Mouse (Mus musculus) splenic B cell, adult 2 months (primary cell): ENCODE measurements around the gene Atp4b.
A peak's percentile ranks its signal among the peaks of the same experiment; 100 is the strongest.

Experiments used
- DNase-seq: peaks from one replicate; pipeline ENCODE4 v3.0.0-alpha.2; 2011; ENCODE audit warnings: low read depth, low spot score
- H3K27me3 ChIP-seq: 2 replicates; pipeline ENCODE4 v1.6.1; 2012; ENCODE audit warnings: mild to moderate bottlenecking, low read length, moderate library complexity, mixed read lengths; ENCODE audit not compliant: control insufficient read depth, poor library complexity, insufficient read depth, severe bottlenecking
- H3K36me3 ChIP-seq: 2 replicates; pipeline ENCODE4 v1.6.1; 2012; ENCODE audit warnings: mild to moderate bottlenecking, low read length, moderate library complexity, mixed read lengths; ENCODE audit not compliant: control insufficient read depth, poor library complexity, insufficient read depth, severe bottlenecking

Atp4b gene

GRCm38 (mm10) chr8:13396725-13397124 lies at the start of gene Atp4b:
Atp4b (minus strand) TSS chr8:13396825.
- no peak for DNase-seq
- no peaks in the 10 kb centered on the region for H3K27me3 ChIP-seq
- no peaks in the 10 kb centered on the region for H3K36me3 ChIP-seq

GRCm38 (mm10) chr8:13442152-13442551 lies 45.5 kb upstream of the Atp4b start:
- Histone ChIP-seq H3K36me3 (no peaks in the 10 kb centered on the region), H3K27me3 (no peaks in the 10 kb centered on the region)
- no peak for DNase-seq

- H3K36me3 ChIP-seq, result no peaks in the 10 kb centered on the region
- DNase-seq, result no peak
- no peaks in the 10 kb centered on the region for H3K27me3 ChIP-seq
Observed at GRCm38 (mm10) chr8:13437531-13437930, 40.9 kb upstream of the Atp4b start.

GRCm38 (mm10) chr8:13436052-13436451 lies 39.4 kb upstream of the Atp4b start:
- Histone ChIP-seq H3K36me3 (no peaks in the 10 kb centered on the region), H3K27me3 (no peaks in the 10 kb centered on the region)
- DNase-seq, result no peak

- Histone ChIP-seq H3K36me3 (no peaks in the 10 kb centered on the region), H3K27me3 (no peaks in the 10 kb centered on the region)
- DNase-seq, result no peak
Observed at GRCm38 (mm10) chr8:13434889-13435288, 38.3 kb upstream of the Atp4b start, which contains the start of gene Tmem255b. Tmem255b (plus strand) TSS chr8:13435189.

GRCm38 (mm10) chr8:13433130-13433529 lies 36.5 kb upstream of the Atp4b start:
- Histone ChIP-seq H3K36me3 (no peaks in the 10 kb centered on the region), H3K27me3 (no peaks in the 10 kb centered on the region)
- no peak for DNase-seq

GRCm38 (mm10) chr8:13430866-13431265 lies 34.2 kb upstream of the Atp4b start:
- H3K36me3 ChIP-seq, result no peaks in the 10 kb centered on the region
- no peak for DNase-seq
- H3K27me3 ChIP-seq, result no peaks in the 10 kb centered on the region

GRCm38 (mm10) chr8:13430412-13430811 lies 33.8 kb upstream of the Atp4b start:
- H3K36me3 ChIP-seq, result no peaks in the 10 kb centered on the region
- no peak for DNase-seq
- H3K27me3 ChIP-seq, result no peaks in the 10 kb centered on the region

- H3K27me3 ChIP-seq, result no peaks in the 10 kb centered on the region
- no peak for DNase-seq
- H3K36me3 ChIP-seq, result no peaks in the 10 kb centered on the region
Observed at GRCm38 (mm10) chr8:13428156-13428555, 31.5 kb upstream of the Atp4b start.

- Histone ChIP-seq H3K36me3 (no peaks in the 10 kb centered on the region), H3K27me3 (no peaks in the 10 kb centered on the region)
- DNase-seq, result no peak
Observed at GRCm38 (mm10) chr8:13427351-13427750, 30.7 kb upstream of the Atp4b start.

- Histone ChIP-seq H3K36me3 (no peaks in the 10 kb centered on the region), H3K27me3 (no peaks in the 10 kb centered on the region)
- no peak for DNase-seq
Observed at GRCm38 (mm10) chr8:13420970-13421369, 24.3 kb upstream of the Atp4b start.

- DNase-seq, result no peak
- Histone ChIP-seq H3K36me3 (no peaks in the 10 kb centered on the region), H3K27me3 (no peaks in the 10 kb centered on the region)
Observed at GRCm38 (mm10) chr8:13419111-13419639, 22.6 kb upstream of the Atp4b start.

- Histone ChIP-seq H3K36me3 (no peaks in the 10 kb centered on the region), H3K27me3 (no peaks in the 10 kb centered on the region)
- no peak for DNase-seq
Observed at GRCm38 (mm10) chr8:13415879-13416278, 19.3 kb upstream of the Atp4b start.

- H3K36me3 ChIP-seq, result no peaks in the 10 kb centered on the region
- DNase-seq, result no peak
- no peaks in the 10 kb centered on the region for H3K27me3 ChIP-seq
Observed at GRCm38 (mm10) chr8:13413823-13414390, 17.3 kb upstream of the Atp4b start.

GRCm38 (mm10) chr8:13412891-13413558 lies 16.4 kb upstream of the Atp4b start:
- no peaks in the 10 kb centered on the region for H3K27me3 ChIP-seq
- DNase-seq, result peak; percentile 72
- no peaks in the 10 kb centered on the region for H3K36me3 ChIP-seq
